Mouse (Mus musculus) embryo, embryonic 10 days (tissue): ENCODE measurements around the gene Nppc.

ENCODE experiments used
- DNase-seq: peaks from one replicate; pipeline ENCODE4 v3.0.0-alpha.2; 2015; ENCODE audit warnings: low spot score

Nppc gene

GRCm38 (mm10) chr1:86652675-86653074 lies 17.7 kb downstream of the Nppc start:
- no peak for DNase-seq

GRCm38 (mm10) chr1:86650272-86650671 lies 20.1 kb downstream of the Nppc start:
- peak; percentile 80 for DNase-seq

GRCm38 (mm10) chr1:86647517-86647916 lies 22.9 kb downstream of the Nppc start:
- no peak for DNase-seq

GRCm38 (mm10) chr1:86643101-86643809 lies 27.1 kb downstream of the Nppc start:
- DNase-seq: no peak

- DNase-seq: peak; percentile 63
Measured at GRCm38 (mm10) chr1:86634751-86635359, 35.5 kb downstream of the Nppc start.

GRCm38 (mm10) chr1:86633840-86634750 lies 36.3 kb downstream of the Nppc start:
- no peak for DNase-seq

GRCm38 (mm10) chr1:86633434-86633833 lies 36.9 kb downstream of the Nppc start:
- no peak for DNase-seq

- DNase-seq: peak; percentile 23
Measured at GRCm38 (mm10) chr1:86632732-86633380, 37.5 kb downstream of the Nppc start.

- DNase-seq: no peak
Measured at GRCm38 (mm10) chr1:86630527-86630926, 39.8 kb downstream of the Nppc start.

GRCm38 (mm10) chr1:86629936-86630335 lies 40.4 kb downstream of the Nppc start:
- DNase-seq: no peak

- peak; percentile 33 for DNase-seq
Measured at GRCm38 (mm10) chr1:86628270-86628669, 42.1 kb downstream of the Nppc start.

- DNase-seq: no peak
Measured at GRCm38 (mm10) chr1:86623001-86624000, 47.1 kb downstream of the Nppc start.

- no peak for DNase-seq
Measured at GRCm38 (mm10) chr1:86622296-86622695, 48.1 kb downstream of the Nppc start.

- DNase-seq: peak; percentile 90
Measured at GRCm38 (mm10) chr1:86618454-86619125, 51.8 kb downstream of the Nppc start.
